35 mouse cellular contexts compared by ENCODE assay signal in the genomic region with DNA sequence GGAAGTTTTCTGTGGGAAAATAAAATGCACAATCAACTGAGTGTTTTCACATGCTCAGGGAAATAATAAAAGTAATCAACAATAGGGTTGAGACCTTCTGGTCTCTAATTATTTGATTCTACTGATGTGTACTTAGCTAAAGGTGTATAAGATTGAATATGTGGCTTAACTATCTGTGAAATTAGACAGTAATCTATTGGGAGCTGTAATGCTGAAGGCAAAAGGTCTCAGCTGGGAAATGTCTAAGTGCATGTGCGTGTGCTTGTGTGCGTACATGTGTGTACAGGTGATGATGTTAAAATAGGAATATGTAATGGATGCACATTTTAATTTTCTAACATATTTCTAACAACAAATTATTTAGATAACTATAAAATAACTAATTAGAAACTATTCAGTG.
"Had no signal": no experiment of that assay in that cellular context is flagged by ENCODE, and none has a peak within 500 bp of the region (broad histone marks: within the 10 kb centered on the region; RNA-seq: fewer than 3 reads in every experiment).

No protein-coding gene starts in this region.

- ATAC-seq: hindbrain, embryonic 16.5 days; hindbrain, postnatal 0 days; inflammation-experienced regulatory T-cells, adult 6 months; intestine, embryonic 15.5 days; intestine, embryonic 16.5 days; intestine, postnatal 0 days had no signal

- DNase-seq: heart, postnatal 10 days; heart, postnatal 14 days; heart, postnatal 36 days; heart, postnatal 4 days; kidney, adult 11 months; kidney, adult 18-20 months; kidney, adult 2 months; kidney, adult 8-10 months; kidney, adult 9 months; kidney, postnatal 10 days; kidney, postnatal 14 days; kidney, postnatal 25 days; kidney, postnatal 36 days; kidney, postnatal 4 days; layer of hippocampus, adult 9-11 months; layer of hippocampus, postnatal 36 days had no signal

- H3K4me1 ChIP-seq: heart, embryonic 10.5 days; heart, embryonic 12.5 days; heart, embryonic 13.5 days; heart, embryonic 15.5 days; hindbrain, embryonic 12.5 days; hindbrain, embryonic 13.5 days; hindbrain, embryonic 15.5 days; intestine, embryonic 15.5 days; kidney, embryonic 15.5 days had no signal

- H3K36me3 ChIP-seq: heart, embryonic 10.5 days; heart, embryonic 12.5 days; heart, embryonic 13.5 days; heart, embryonic 15.5 days; hindbrain, embryonic 10.5 days; hindbrain, embryonic 12.5 days; hindbrain, embryonic 13.5 days; hindbrain, embryonic 15.5 days; intestine, embryonic 15.5 days; kidney, embryonic 15.5 days had no signal

- H3K4me2 ChIP-seq: heart, embryonic 11.5 days; heart, embryonic 12.5 days; heart, embryonic 13.5 days; heart, embryonic 15.5 days; hindbrain, embryonic 12.5 days; hindbrain, embryonic 13.5 days; hindbrain, embryonic 14.5 days; hindbrain, embryonic 15.5 days; intestine, embryonic 15.5 days; kidney, embryonic 15.5 days had no signal

- H3K9ac ChIP-seq: heart, embryonic 12.5 days; heart, embryonic 13.5 days; heart, embryonic 15.5 days; hindbrain, embryonic 12.5 days; hindbrain, embryonic 13.5 days; hindbrain, embryonic 14.5 days; hindbrain, embryonic 15.5 days; intestine, embryonic 15.5 days; kidney, embryonic 15.5 days had no signal

- H3K27me3 ChIP-seq: heart, embryonic 12.5 days; heart, embryonic 13.5 days; heart, embryonic 15.5 days; hindbrain, embryonic 12.5 days; hindbrain, embryonic 13.5 days; hindbrain, embryonic 15.5 days; intestine, embryonic 15.5 days; kidney, embryonic 15.5 days had no signal

- H3K4me3 ChIP-seq: heart, embryonic 10.5 days; heart, embryonic 12.5 days; heart, embryonic 13.5 days; heart, embryonic 15.5 days; hindbrain, embryonic 10.5 days; hindbrain, embryonic 12.5 days; hindbrain, embryonic 13.5 days; hindbrain, embryonic 15.5 days; intestine, embryonic 15.5 days; kidney, embryonic 15.5 days; layer of hippocampus, adult 2 months had no signal

- H3K9me3 ChIP-seq: heart, embryonic 10.5 days; heart, embryonic 12.5 days; heart, embryonic 13.5 days; heart, embryonic 15.5 days; hindbrain, embryonic 10.5 days; hindbrain, embryonic 12.5 days; hindbrain, embryonic 13.5 days; hindbrain, embryonic 15.5 days; intestine, embryonic 15.5 days; kidney, embryonic 15.5 days had no signal

- H3K27ac ChIP-seq: heart, embryonic 10.5 days; heart, embryonic 13.5 days; heart, embryonic 15.5 days; hindbrain, embryonic 10.5 days; hindbrain, embryonic 12.5 days; hindbrain, embryonic 13.5 days; hindbrain, embryonic 14.5 days; hindbrain, embryonic 15.5 days; hindbrain, postnatal 0 days; intestine, embryonic 15.5 days; kidney, embryonic 15.5 days; kidney, postnatal 0 days; layer of hippocampus, adult 2 months had no signal
